Mouse (Mus musculus) retina, postnatal 1 day (tissue): Measurements from ENCODE around the gene Asic3.

Experiments used
- DNase-seq: peaks from one replicate; pipeline ENCODE4 v3.0.0-alpha.2; 2012

Asic3 gene

DNA sequence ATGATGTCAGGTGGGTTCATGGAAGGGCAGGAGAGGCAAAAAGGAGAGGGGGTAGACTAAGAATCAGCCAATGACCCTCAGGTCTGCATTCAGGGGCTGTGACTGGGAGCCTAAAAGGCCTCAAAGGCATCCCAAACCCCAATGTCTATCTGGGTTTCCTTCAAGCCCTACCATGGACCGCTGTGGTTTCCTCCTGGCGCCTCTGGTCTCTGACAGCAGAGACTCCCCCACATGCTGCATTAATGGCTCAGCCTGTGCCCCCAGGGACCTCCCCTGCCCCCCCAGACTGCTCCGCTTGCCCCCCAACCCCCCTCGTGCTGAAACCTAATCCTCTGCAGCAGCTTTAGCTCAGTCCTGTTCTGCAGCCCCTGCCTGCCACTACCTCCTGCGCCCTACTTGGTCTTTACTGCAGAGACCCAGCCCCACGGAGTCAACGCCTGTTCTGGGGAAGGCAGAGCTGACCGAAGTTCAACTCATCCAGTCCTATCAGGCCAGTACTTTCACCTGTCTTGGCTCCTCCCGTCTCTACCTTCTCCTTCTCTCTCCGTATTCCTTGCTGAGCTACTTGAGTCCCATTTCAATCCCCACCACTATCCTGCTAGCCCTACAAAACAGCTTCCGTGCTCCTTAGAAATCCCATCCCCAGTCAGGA lies at the start of gene Asic3:
Asic3 (plus strand) TSS at position 351 of the 652 bp plus-strand sequence.
- peak; percentile 32 for DNase-seq

DNA sequence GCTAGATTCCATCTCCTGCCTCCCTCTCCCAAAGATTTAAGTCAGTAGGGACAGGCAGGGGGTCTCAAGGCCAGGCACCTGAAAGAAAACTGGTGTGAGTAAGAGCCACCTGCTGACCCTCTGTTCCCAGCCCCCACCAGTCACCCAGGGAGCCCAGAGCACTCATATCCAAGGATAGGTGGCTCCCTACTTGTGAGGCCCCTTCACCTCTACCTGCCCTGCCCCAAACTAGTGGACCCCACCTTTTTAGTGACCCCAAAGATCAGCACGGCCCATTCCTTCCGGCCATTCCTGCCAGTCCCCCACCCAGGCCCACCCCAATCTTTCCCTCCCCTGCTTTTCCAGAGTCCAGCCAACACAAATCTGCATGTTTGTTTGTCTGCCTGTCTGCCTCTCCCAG lies 49.7 kb upstream of the Asic3 start:
- no peak for DNase-seq

DNA sequence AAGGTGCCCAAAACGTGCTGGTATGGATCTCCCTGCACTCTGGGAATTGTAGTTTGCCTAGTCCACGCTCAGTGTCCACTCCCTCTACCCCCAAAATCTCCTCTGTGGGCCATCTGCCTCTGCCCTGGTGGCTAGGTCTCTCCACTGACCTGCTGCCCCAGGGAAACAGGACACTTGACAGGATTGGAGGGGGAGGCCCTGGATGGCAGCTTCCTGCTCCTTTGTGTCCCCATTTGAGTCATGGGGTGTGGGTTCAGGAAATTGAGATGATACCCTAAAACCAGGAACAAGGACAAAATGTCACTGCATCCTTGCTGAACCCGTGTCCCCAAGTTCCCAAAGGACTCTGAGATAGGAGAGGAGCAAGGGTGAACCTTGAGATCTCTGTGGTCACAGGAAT lies 49.1 kb upstream of the Asic3 start:
- DNase-seq = no peak

DNA sequence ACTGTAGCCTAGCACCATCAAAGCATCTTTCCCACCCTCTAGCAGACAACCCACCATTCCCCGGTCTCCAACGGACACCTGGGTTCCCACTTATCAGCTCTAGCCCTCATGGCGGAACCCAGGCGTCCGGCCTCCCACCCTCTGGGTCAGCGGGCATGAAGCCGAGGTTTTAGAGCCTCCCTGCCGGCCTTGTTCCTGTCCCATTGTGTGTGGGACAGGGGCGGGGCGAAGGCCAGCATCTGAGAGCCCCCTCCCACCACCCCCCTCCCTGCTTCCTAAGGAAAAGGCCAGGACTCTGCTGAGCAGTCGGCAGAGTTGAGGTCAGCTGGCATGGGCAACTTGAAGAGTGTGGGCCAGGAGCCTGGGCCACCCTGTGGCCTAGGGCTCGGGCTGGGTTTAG lies 48.7 kb upstream of the Asic3 start, which contains the start of gene Nos3:
Nos3 (plus strand) TSS at position 303 of the 400 bp plus-strand sequence.
- no peak for DNase-seq

DNA sequence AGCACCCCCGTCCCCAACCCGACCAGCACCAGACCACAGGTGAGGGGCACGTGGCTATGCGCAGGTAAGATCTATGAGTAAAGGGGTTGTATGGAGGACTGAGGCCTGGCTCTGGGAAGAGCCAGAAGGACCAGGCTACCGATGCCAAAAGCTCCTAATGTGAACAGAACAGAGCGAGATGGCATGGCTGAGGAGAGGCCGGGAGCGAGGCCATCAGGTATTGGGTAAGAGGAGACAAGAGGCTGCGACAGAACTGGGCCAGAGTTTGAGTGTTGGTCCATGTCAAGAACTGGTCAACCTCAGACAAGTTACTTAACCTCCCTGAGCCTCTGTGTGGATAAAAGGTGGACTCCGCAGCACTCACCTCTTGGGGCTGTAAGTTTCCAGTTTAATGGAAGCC lies 48.2 kb upstream of the Asic3 start:
- DNase-seq = no peak

DNA sequence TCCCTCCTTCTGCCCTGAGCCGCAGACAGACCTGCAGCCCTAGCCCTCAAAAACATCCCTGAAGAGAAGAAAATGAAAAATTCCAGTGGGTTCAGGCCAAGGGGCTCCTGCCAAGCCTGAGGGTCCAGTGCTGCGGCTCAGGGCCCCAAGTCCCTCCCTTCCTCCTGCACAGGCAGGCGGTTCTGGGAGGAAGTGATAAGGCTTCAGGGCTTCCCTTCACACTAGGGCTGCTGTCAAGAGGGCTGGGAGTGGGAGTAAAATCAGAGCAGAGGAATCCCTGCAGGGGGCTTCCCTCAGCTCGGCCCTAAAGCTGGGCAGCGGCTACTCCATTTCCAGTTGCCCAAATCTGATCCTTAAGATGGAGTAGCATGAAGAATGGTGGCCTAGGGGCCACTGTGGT lies 47.7 kb upstream of the Asic3 start:
- no peak for DNase-seq

DNA sequence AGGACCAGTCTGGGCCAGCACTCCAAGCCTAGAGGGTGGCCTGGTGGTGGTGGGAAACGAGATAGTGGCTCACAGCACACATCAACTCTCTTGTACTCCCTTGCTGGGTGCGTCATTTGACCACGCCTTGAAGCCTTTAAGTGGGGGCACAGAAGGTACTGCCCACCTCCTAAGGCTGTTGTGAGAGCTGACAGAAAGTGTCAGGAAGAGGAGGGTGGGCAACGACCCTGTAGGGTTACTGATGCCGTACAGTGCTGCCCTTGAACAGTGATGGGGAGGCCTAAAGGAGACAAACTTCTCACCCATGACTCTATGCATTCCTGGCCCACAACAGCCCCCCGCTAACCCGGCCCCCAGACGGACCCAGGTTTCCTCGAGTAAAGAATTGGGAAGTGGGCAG lies 46.8 kb upstream of the Asic3 start:
- DNase-seq = no peak

DNA sequence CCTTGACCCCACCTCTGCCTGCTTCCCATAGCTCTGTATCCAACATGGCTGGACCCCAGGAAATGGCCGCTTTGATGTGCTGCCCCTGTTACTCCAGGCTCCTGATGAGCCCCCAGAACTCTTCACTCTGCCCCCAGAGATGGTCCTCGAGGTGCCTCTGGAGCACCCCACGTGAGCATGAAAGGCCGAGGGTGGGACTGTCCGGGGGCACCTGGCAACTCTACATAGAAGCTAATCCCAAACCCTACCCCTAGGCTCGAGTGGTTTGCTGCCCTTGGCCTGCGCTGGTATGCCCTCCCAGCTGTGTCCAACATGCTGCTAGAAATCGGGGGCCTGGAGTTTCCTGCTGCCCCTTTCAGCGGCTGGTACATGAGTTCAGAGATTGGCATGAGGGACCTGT lies 43.4 kb upstream of the Asic3 start:
- DNase-seq = no peak

DNA sequence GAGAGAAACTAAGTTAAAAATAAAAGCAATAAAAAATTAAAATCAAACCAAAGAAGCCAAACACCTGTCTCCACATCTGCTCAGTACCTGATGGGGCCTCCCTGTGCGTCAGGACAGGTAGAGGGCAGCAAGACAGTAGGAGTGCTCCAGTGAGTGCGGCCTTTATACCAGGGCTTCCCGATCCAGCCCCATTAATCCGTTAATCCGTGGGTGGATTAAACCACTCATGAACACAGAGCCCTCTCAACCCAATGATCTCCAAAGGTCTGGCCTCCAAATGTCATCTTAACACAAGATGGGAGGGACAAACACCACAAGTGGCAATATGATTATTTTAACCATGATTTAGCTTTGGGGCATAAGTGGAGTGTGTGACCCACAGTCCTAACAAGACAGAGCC lies 39.4 kb upstream of the Asic3 start:
- peak; percentile 62 for DNase-seq

DNA sequence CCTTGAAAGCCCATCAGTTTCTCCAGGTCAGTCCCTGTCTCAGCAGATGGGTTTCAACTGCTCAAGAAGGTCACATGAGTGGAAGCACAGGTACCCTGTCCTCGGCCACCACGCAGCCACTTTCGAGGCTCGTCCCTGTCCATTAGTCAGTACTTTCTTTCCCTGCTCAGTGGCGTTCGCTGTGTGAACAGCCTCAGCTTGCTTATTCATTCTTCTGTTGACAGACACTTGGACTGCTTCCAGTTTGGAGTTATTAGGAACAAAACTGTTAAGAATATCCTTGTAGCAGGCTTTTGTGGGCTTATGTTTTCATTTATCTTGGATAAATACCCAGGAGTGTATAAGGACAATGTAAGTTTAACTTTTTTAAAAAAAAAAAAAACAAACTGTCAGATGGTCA lies 39.0 kb upstream of the Asic3 start:
- peak; percentile 30 for DNase-seq

DNA sequence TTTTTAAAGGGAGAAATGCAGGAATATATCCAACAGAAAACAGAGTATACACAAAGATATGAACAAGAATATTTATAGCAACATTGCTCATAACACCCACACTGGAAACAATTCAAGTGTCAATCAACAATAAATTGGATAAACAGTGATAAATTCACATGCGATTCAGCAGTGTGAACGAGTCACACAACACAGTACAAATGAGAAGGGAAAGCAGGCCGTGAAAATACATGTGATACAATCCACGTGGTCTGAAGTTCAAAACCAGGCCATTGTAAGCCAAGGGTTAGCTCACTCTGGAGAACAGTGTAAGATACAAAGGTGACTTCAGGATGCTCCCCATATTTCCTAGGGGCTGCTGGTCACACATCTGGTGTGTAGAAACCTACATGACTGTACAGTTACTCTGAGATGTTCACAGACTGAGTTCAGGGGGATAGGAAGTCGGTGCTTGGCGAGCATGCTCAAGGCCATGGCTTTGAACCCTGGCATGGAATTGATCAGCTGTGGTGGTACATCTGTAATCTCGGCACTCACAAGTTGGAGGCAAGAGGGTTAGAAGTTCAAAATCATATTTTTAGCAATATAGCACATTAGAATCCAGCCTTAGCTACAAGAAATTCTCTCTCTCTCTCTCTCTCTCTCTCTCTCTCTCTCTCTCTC lies 38.4 kb upstream of the Asic3 start:
- DNase-seq = no peak

DNA sequence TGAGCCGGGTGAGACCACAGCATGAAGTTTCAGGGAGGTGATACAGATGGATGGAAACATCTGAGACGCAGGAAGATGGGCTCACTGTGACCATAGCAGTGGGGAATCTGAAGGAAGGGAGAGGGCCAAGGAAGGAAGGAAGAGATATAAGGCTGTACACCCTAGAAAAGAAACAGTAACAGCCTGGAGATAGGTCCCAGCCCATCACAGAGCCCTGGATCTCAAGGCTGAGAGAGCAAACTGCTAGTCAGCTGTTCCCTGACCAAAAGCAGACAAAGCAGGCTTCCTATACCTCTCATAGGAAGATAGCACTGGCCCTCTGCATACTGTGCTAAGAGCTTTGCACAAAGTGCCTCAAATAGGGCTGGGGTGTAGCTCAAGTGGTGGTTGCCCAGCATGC lies 34.5 kb upstream of the Asic3 start:
- no peak for DNase-seq

DNA sequence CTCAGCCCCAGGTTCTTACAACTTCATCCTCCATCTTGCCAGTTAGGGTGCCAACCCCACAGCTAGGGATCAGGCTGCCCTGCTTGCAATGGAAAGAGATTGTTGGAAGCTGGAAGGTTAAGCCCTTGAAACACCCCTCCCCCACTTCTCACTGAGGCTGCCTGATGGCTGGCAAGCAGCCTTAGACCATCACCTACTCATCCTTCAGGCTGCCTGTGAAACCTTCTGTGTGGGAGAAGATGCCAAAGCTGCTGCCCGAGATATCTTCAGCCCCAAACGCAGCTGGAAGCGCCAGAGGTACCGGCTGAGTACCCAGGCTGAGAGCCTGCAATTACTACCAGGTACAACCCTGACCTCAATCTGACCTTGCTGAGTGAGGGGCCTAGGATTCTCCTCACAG lies 33.7 kb upstream of the Asic3 start:
- DNase-seq = peak; percentile 47

DNA sequence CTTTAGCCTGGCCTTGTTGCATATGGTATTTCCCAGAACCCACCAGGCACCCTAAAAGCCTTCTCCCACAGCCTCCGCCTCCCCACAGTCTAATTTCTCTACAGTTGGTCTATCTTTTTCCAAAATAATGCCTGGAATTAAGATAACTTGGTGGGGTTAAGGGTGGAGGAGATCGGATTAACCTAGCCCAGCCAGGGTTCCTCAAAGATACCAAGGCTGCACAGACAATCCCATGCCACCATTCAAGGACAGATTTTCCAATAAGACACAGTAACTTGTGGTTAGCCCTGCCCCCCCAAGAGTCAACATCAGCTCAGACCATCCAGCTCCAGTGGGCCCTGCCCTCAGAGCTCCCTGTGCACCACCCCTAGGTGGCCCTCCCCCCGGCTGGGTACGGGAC lies 32.7 kb upstream of the Asic3 start:
- DNase-seq = no peak

DNA sequence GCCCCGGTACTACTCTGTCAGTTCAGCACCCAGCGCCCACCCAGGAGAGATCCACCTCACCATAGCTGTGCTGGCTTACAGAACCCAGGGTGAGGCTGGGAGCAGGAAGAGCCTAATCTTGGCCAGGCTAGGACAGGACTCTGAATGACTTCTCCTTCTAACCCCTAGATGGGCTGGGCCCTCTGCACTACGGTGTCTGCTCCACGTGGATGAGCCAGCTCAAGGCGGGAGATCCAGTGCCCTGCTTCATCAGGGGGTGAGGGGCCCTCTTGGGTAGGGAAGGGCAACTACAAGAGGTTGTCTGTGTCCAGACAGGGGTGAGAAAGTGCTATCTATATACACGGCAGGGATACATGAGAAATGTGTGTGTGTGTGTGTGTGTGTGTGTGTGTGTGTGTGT lies 31.7 kb upstream of the Asic3 start:
- DNase-seq = no peak

DNA sequence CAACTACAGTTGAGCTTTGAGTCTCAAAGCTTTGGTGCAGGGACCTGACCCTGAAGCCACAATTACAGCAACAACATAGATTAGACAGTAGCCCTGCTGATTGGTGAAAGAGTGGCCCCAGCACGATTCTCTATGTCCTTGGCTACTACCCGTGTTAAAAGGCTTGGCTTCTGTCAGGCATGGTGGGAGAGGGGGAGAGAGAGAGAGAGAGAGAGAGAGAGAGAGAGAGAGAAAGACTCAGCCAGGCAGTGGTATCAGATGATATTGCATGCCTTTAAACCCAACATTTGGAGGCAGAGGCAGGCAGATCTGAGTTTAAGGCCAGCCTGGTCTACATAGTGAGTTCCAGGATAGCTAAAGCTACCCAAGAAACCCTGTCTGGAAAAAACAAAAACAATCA lies 31.2 kb upstream of the Asic3 start:
- no peak for DNase-seq

DNA sequence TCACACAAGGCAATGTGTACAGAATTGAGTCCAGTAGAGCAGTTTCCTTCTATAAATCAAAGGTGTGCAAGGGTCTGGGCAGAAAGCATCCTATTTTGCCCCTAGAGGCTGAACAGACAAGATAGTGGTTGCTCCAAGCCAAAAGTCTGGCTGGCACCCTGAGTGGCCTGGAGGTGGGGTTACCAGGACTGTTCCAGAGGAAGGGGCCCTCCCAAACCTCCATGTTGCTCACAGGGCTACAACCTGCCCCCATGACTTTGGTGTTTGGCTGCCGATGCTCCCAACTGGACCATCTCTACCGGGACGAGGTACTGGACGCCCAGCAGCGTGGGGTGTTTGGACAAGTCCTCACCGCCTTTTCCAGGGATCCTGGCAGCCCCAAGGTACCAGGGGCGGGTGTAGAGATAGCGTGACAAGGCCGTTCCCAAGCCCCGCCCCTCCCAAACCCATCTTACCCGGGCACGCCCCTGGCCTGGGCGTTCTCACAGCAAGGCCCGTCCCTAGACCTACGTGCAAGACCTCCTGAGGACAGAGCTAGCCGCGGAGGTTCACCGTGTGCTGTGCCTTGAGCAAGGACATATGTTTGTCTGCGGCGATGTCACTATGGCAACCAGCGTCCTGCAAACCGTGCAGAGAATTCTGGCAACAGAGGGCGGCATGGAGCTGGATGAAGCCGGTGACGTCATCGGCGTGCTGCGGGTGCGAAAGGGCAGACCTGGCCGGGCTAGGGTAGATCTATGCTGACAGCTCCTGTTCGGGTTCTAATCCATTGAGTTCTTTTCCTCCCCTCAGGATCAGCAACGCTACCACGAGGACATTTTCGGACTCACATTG lies 29.9 kb upstream of the Asic3 start:
- peak; percentile 96 for DNase-seq

DNA sequence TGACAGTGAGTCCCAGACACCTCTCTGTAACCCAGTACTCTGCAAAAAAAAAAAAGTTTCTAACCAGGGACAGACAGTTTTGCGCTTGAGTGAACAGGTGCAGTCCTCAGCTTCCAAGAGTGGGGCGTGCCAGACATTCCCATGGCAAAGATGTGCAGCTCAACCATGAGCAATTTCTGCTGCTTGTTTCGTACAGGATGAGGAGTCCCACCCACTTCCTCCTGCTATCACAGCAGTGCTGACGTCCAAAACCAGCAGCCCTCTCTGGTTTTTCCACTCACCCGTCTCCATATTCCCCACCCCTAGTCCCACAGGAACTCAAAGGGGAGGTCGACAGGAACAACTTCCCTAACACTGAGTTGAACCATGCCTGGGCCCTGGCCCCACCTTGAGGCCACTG lies 28.8 kb upstream of the Asic3 start:
- DNase-seq = no peak

DNA sequence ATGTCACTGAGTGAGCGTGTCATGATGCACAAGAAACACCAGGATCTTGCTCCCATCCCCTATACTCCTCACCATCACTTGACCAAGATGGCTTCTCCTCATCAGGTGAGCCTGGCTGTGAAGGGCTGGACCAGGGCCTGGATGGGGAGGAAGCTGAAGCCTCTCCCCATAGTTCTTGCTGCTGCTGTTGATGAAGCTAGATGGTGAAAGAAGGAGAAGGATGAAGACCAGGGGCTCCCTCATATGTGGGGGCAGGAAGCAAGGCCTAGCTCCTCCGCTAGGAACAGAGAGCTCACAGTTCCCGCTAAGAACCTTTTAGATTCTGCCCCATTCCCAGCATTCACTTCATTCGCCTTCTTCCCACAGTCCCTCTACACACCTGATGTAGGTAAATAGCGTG lies 27.8 kb upstream of the Asic3 start:
- no peak for DNase-seq

DNA sequence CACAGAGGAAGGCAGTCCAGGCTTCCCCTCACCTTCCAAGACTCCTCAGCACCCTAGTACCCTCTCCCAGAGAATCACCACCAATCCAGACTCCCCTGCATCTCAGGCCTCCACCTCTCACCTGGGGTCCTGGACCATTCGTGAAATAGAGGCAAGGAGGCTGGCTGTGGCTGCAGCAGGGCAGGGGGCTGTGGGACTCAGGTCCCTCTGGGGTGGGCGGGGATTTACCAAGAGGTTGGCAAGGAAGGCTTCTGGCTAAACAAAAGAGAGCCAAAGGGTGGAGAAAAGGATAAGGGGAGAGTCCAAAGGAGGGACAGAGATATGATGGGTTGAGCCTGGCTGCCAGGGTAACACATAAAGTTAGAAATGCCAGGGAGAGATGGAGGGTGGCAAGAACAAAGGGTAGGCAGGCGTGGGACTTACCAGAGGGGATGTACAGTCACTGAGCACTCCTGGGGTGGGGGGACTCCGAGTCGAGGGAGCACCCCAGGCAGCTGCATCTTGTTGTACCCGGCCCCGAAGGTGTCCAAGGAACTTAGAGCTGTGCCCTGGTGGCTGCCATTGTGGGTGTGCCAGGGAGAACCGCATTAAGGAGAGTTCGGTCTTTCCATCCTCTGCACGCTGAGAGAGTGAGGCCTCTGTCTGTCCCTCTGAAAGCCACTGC lies 27.2 kb upstream of the Asic3 start:
- no peak for DNase-seq

DNA sequence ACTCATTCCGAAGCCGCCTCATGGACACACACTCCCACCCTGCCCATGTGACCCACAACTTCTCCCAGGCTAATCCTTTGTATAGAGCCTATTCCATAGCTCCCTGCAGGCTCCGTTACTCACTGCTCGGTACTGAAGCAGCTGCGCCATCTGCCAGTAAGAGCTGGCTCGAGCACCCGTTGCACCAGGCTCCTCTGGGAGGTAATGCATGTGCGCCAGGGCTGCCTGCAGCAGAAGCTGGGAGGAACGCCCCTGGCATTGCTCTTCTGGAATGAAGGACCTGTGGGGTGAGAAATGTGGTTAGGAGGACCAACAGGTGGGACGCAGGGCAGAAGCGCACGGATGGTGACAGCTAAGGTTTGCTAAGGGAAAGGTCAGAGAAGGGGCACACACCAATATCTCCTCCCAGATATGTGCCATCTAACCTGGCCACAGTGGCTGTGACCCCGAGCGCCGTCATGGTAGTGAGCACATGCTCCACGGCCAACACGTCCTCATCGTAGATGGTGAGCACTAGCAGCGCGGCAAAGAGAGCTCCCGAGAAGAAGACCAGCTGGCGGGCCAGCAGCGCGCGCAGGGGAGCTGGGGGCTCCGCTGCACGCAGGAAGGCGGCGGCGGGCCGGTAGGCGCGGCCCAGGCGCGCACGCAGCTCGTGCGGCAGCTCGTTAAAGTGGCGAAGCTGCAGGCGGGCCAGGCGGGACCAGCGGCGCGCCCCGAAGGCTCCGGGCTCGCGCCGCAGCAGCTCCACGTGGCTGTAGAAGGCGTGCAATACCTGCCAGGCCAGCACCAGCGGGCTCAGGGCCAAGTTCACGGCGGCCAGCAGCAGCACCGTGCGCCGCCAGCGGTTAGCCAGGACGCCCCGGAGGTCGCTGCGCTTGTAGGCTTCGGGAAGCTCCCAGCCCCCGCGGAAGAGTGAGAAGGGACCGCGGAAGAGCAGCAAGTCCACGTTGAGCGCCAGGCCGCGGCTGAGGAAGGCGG lies 25.6 kb upstream of the Asic3 start:
- DNase-seq = peak; percentile 84

DNA sequence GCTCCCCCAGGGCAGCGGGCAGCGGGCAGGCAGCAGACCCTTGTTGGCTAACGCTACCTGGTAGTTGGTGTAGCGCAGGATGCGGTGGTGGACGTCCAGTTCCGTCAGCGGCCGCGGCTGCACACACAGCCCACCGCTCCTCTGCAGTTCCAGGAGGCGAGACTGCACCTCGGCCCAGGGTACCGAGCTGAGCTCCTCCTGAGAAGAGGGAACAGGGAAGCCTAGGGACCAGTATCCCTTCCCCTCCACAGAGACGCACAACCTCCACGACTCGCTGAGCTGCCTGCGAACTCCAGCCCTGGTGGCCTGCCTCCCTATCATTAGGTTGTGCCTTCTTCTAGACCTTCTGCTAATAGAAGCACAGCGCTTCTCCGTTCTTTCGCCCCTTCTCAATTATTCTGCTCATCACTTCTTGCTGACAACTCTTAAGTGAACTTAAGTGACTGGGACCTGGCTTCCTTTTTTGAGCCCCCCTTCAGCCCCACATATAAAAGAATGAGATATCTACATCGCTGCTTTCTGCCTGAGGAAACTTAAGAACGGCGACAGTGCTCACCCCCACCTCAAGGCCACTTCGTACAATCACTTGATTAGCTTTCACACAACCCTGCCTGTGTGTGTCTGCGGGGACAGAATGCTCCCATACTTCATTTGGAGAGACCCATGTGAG lies 24.8 kb upstream of the Asic3 start:
- DNase-seq = no peak
